Mouse (Mus musculus): Measurements from ENCODE around the gene Thrb. TPM values are rescaled to one million over a fixed set of nuclear protein-coding genes. Genes with fewer than 3 reads are reported as not detected.

The Thrb gene
- total and polyA plus RNA-seq, 3 experiments: 7.7 to 28.1 (median 27.5) TPM

- no peaks in the 10 kb centered on the region for H3K27me3 ChIP-seq (ENCODE audit: control insufficient read depth, insufficient read depth, low read length)
- peaks cover 6% of the 10 kb centered on the region for H3K4me1 ChIP-seq (ENCODE audit: control insufficient read depth, insufficient read depth, low read length)
- 29% methylated on average over 3 of the region's 3 CpGs for WGBS
- intact Hi-C loops (cut with DNase I): no loop called here
- TF ChIP-seq EP300 (IDR thresholded peaks at IDR 0.05; ENCODE audit: insufficient read depth, low read depth, low read length): no peak
- no peak for TF ChIP-seq CTCF (IDR thresholded peaks at IDR 0.05)
- no peak for TF ChIP-seq POLR2A (IDR thresholded peaks at IDR 0.05; ENCODE audit: insufficient read depth, low read depth, low read length)
- H3K36me3 ChIP-seq (ENCODE audit: control insufficient read depth, insufficient read depth, low read length): no peaks in the 10 kb centered on the region
- H3K27ac ChIP-seq: no peak overlapping the region
- no peak for DNase-seq
- no peak overlapping the region for H3K9ac ChIP-seq (ENCODE audit: low read depth, low read length)
- H3K79me2 ChIP-seq (replicated peaks; ENCODE audit: control insufficient read depth, insufficient read depth, low read length): no peaks in the 10 kb centered on the region
- no peak overlapping the region for H3K4me3 ChIP-seq
Observed at GRCm38 (mm10) chr14:17785370-17785769, 125.3 kb downstream of the Thrb start.

GRCm38 (mm10) chr14:17786249-17786648 is 126.2 kb downstream of the Thrb start:
- 56% methylated on average over 2 of the region's 2 CpGs for WGBS

GRCm38 (mm10) chr14:17803934-17804602 is 144.0 kb downstream of the Thrb start:
- H3K4me3 ChIP-seq: no peak overlapping the region
- H3K36me3 ChIP-seq (ENCODE audit: control insufficient read depth, insufficient read depth, low read length): no peaks in the 10 kb centered on the region
- TF ChIP-seq CTCF (IDR thresholded peaks at IDR 0.05): no peak
- TF ChIP-seq POLR2A (IDR thresholded peaks at IDR 0.05; ENCODE audit: insufficient read depth, low read depth, low read length): no peak
- TF ChIP-seq EP300 (IDR thresholded peaks at IDR 0.05; ENCODE audit: insufficient read depth, low read depth, low read length): no peak
- H3K4me1 ChIP-seq (ENCODE audit: control insufficient read depth, insufficient read depth, low read length): no peaks in the 10 kb centered on the region
- WGBS: 53% methylated on average over 3 of the region's 3 CpGs
- no peak overlapping the region for H3K9ac ChIP-seq (ENCODE audit: low read depth, low read length)
- intact Hi-C loops (cut with DNase I): no loop called here
- no peak overlapping the region for H3K27ac ChIP-seq
- H3K27me3 ChIP-seq (ENCODE audit: control insufficient read depth, insufficient read depth, low read length): no peaks in the 10 kb centered on the region
- no peaks in the 10 kb centered on the region for H3K79me2 ChIP-seq (replicated peaks; ENCODE audit: control insufficient read depth, insufficient read depth, low read length)
- DNase-seq: no peak

More at GRCm38 (mm10) chr14:17786249-17786648, 126.2 kb downstream of the Thrb start:
- DNase-seq: no peak
- no peaks in the 10 kb centered on the region for H3K36me3 ChIP-seq (ENCODE audit: control insufficient read depth, insufficient read depth, low read length)
- no peak overlapping the region for H3K4me3 ChIP-seq
- TF ChIP-seq CTCF (IDR thresholded peaks at IDR 0.05) (no peak), EP300 (IDR thresholded peaks at IDR 0.05; ENCODE audit: insufficient read depth, low read depth, low read length) (no peak), POLR2A (IDR thresholded peaks at IDR 0.05; ENCODE audit: insufficient read depth, low read depth, low read length) (no peak)
- H3K9ac ChIP-seq (ENCODE audit: low read depth, low read length): no peak overlapping the region
- H3K79me2 ChIP-seq (replicated peaks; ENCODE audit: control insufficient read depth, insufficient read depth, low read length): no peaks in the 10 kb centered on the region
- H3K4me1 ChIP-seq (ENCODE audit: control insufficient read depth, insufficient read depth, low read length): peaks cover 6% of the 10 kb centered on the region
- H3K27ac ChIP-seq: no peak overlapping the region
- intact Hi-C loops (cut with DNase I): no loop called here
- no peaks in the 10 kb centered on the region for H3K27me3 ChIP-seq (ENCODE audit: control insufficient read depth, insufficient read depth, low read length)

- H3K9ac ChIP-seq (ENCODE audit: low read depth, low read length): no peak overlapping the region
- no peaks in the 10 kb centered on the region for H3K36me3 ChIP-seq (ENCODE audit: control insufficient read depth, insufficient read depth, low read length)
- no peak overlapping the region for H3K27ac ChIP-seq
- H3K79me2 ChIP-seq (replicated peaks; ENCODE audit: control insufficient read depth, insufficient read depth, low read length): no peaks in the 10 kb centered on the region
- TF ChIP-seq CTCF (IDR thresholded peaks at IDR 0.05) (no peak), POLR2A (IDR thresholded peaks at IDR 0.05; ENCODE audit: insufficient read depth, low read depth, low read length) (no peak), EP300 (IDR thresholded peaks at IDR 0.05; ENCODE audit: insufficient read depth, low read depth, low read length) (no peak)
- no peaks in the 10 kb centered on the region for H3K27me3 ChIP-seq (ENCODE audit: control insufficient read depth, insufficient read depth, low read length)
- no peaks in the 10 kb centered on the region for H3K4me1 ChIP-seq (ENCODE audit: control insufficient read depth, insufficient read depth, low read length)
- no peak for DNase-seq
- no peak overlapping the region for H3K4me3 ChIP-seq
- WGBS: 70% methylated on average over 4 of the region's 4 CpGs
- intact Hi-C loops (cut with DNase I): no loop called here
Observed at GRCm38 (mm10) chr14:17811051-17811450, 151.0 kb downstream of the Thrb start.

GRCm38 (mm10) chr14:17812414-17812813 is 152.4 kb downstream of the Thrb start:
- Histone ChIP-seq H3K27ac (no peak overlapping the region), H3K4me3 (no peak overlapping the region), H3K36me3 (ENCODE audit: control insufficient read depth, insufficient read depth, low read length) (no peaks in the 10 kb centered on the region), H3K4me1 (ENCODE audit: control insufficient read depth, insufficient read depth, low read length) (no peaks in the 10 kb centered on the region), H3K9ac (ENCODE audit: low read depth, low read length) (no peak overlapping the region), H3K79me2 (replicated peaks; ENCODE audit: control insufficient read depth, insufficient read depth, low read length) (no peaks in the 10 kb centered on the region; the same call in 1 of the 2 replicates), H3K27me3 (ENCODE audit: control insufficient read depth, insufficient read depth, low read length) (no peaks in the 10 kb centered on the region)
- WGBS: 74% methylated on average over 5 of the region's 5 CpGs
- DNase-seq: no peak
- no peak for TF ChIP-seq CTCF (IDR thresholded peaks at IDR 0.05)
- TF ChIP-seq EP300 (IDR thresholded peaks at IDR 0.05; ENCODE audit: insufficient read depth, low read depth, low read length): no peak
- no peak for TF ChIP-seq POLR2A (IDR thresholded peaks at IDR 0.05; ENCODE audit: insufficient read depth, low read depth, low read length)
- intact Hi-C loops (cut with DNase I): no loop called here

GRCm38 (mm10) chr14:17815103-17815502 is 155.0 kb downstream of the Thrb start:
- intact Hi-C loops (cut with DNase I): no loop called here
- Histone ChIP-seq H3K4me1 (ENCODE audit: control insufficient read depth, insufficient read depth, low read length) (no peaks in the 10 kb centered on the region), H3K4me3 (no peak overlapping the region), H3K27me3 (ENCODE audit: control insufficient read depth, insufficient read depth, low read length) (no peaks in the 10 kb centered on the region), H3K36me3 (ENCODE audit: control insufficient read depth, insufficient read depth, low read length) (no peaks in the 10 kb centered on the region), H3K27ac (no peak overlapping the region), H3K9ac (ENCODE audit: low read depth, low read length) (no peak overlapping the region), H3K79me2 (replicated peaks; ENCODE audit: control insufficient read depth, insufficient read depth, low read length) (peaks cover 1% of the 10 kb centered on the region; the same call in 1 of the 2 replicates)
- no peak for TF ChIP-seq POLR2A (IDR thresholded peaks at IDR 0.05; ENCODE audit: insufficient read depth, low read depth, low read length)
- no peak for TF ChIP-seq EP300 (IDR thresholded peaks at IDR 0.05; ENCODE audit: insufficient read depth, low read depth, low read length)
- TF ChIP-seq CTCF (IDR thresholded peaks at IDR 0.05): no peak
- no peak for DNase-seq
- WGBS: 54% methylated on average over 2 of the region's 2 CpGs
